Mouse (Mus musculus) limb, embryonic 14.5 days (tissue): ENCODE measurements around the gene Hoxa6. TPM values are rescaled to one million over a fixed set of nuclear protein-coding genes. Genes with fewer than 3 reads are reported as not detected.
A peak's percentile ranks its signal among the peaks of the same experiment; 100 is the strongest.

Experiments used
- ATAC-seq: fragments of 200-750 bp; cut with Nextera tagmentation; 2 replicates; pipeline ENCODE4 v1.8.0; 2017; ENCODE audit warnings: low read depth, moderate number of reproducible peaks, moderate TSS enrichment; ENCODE audit not compliant: low FRiP score
- DNase-seq: peaks from one replicate; pipeline ENCODE4 v3.0.0-alpha.2; 2015; ENCODE audit warnings: low spot score
- H3K27ac ChIP-seq: fragments of 300-500 bp; sonication (generic); replicated peaks from 2 replicates; pipeline ENCODE4 v1.5.1; 2014; ENCODE audit warnings: low read depth, mild to moderate bottlenecking, low read length, moderate library complexity, mixed read lengths
- H3K27me3 ChIP-seq: fragments of 300-500 bp; sonication (generic); 2 replicates; pipeline ENCODE4 v1.6.1; 2014; ENCODE audit warnings: low read length, mixed read lengths; ENCODE audit not compliant: control insufficient read depth, insufficient read depth
- H3K36me3 ChIP-seq: fragments of 300-500 bp; sonication (generic); 2 replicates; pipeline ENCODE4 v1.6.1; 2014; ENCODE audit warnings: mild to moderate bottlenecking, low read length, moderate library complexity, mixed read lengths; ENCODE audit not compliant: control insufficient read depth, insufficient read depth
- H3K4me1 ChIP-seq: fragments of 300-500 bp; sonication (generic); 2 replicates; pipeline ENCODE4 v1.6.1; 2014; ENCODE audit warnings: antibody characterized with exemption, low read length, mixed read lengths; ENCODE audit not compliant: control insufficient read depth, insufficient read depth
- H3K4me2 ChIP-seq: fragments of 300-500 bp; sonication (generic); replicated peaks from 2 replicates; pipeline ENCODE4 v1.6.1; 2014; ENCODE audit warnings: low read depth, mild to moderate bottlenecking, low read length, moderate library complexity; ENCODE audit not compliant: severe bottlenecking
- H3K4me3 ChIP-seq: fragments of 300-500 bp; sonication (generic); replicated peaks from 2 replicates; pipeline ENCODE4 v1.5.1; 2014; ENCODE audit warnings: low read length
- H3K9ac ChIP-seq: fragments of 300-500 bp; sonication (generic); 2 replicates; pipeline ENCODE4 v1.6.1; 2014; ENCODE audit warnings: mild to moderate bottlenecking, low read depth, low read length, moderate library complexity; ENCODE audit not compliant: severe bottlenecking
- H3K9me3 ChIP-seq: fragments of 300-500 bp; sonication (generic); 2 replicates; pipeline ENCODE4 v1.6.1; 2016; ENCODE audit warnings: low read length; ENCODE audit not compliant: control insufficient read depth
- POLR2A ChIP-seq: fragments of 200-500 bp; IDR thresholded peaks from 2 replicates; pipeline ENCODE4 v1.8.0; 2012; ENCODE audit warnings: inconsistent platforms, mild to moderate bottlenecking, moderate library complexity, borderline replicate concordance; ENCODE audit not compliant: insufficient read depth, insufficient read length; ENCODE audit errors: extremely low read depth
- WGBS: fragments of 180-500 bp; shearing (Covaris S2); extraction: QIAGEN DNeasy Blood & Tissue Kit; methylation state at CpG from one replicate; pipeline ENCODE4 v1.1.7; 2014; 5-methylcytosine and 5-hydroxymethylcytosine counted together
- polyA plus RNA-seq, 2 experiments: library from polyadenylated mRNA; depleted of rRNA in 1 of 2; stranded (reverse) in 1 of 2; unstranded in 1 of 2; fragments of >200 nt; fragmentation: Nextera tagmentation in 1 of 2; extraction: Ambion mirVana in 1 of 2; gene quantifications; 2 replicates each; pipeline versions ENCODE4 v1.2.1 to v1.2.3; 2012 to 2014

Gene Hoxa6
- polyA plus RNA-seq, 2 experiments: 0.66 to 3.9 TPM

- peaks cover 15% of the 10 kb centered on the region for H3K36me3 ChIP-seq
- no peaks in the 10 kb centered on the region for H3K9me3 ChIP-seq
- H3K4me2 ChIP-seq: no peak overlapping the region
- 8% methylated on average over 28 of the region's 28 CpGs for WGBS
- no peak overlapping the region for H3K27ac ChIP-seq
- H3K27me3 ChIP-seq: peaks cover 87% of the 10 kb centered on the region
- peaks cover 23% of the 10 kb centered on the region for H3K4me1 ChIP-seq
- no peak for ATAC-seq
- TF ChIP-seq POLR2A: no peak
- H3K9ac ChIP-seq: no peak overlapping the region
- no peak for DNase-seq
- no peak overlapping the region for H3K4me3 ChIP-seq
Observed at GRCm38 (mm10) chr6:52165441-52166370, 42.8 kb downstream of the Hoxa6 start.

DNA sequence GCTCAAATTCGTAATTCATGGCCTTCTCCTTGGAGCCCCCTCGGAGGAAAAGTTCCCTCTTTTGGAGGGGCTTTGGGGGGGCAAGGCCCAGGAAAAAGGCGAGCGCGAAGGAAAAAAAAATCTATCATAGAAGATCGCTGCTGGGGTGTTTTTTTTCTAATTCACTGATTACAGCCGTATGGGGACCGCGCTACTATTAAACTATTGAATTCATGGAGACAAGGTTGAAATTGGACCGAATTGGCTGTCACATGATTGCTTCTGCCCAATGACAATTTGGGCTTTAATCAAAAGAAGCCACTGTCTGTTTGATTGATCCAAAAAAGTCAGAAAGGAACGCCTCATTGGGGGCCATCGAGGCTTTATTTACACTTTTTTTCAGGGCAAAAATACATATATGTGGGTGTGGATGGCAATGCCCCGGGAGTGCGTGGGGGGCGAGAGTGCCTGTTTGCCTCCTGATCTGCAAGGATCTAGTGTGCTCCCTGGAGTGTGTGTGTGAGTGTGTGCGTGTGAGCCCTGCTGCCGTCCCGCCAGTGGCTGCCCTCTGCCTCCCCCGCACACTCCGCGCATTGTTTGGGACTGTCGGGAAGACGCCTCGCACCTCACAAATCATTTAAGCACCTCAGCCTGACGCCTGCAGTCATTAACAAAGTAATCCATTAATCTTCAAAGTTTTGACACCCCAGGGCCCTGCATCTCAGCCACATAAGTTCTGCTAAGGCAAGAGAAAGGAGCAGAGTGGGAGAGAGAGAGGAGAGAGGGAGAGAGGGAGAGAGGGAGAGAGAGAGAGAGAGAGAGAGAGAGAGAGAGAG is 43.7 kb downstream of the Hoxa6 start, which contains the start of gene Hoxa2:
Hoxa2 (minus strand) TSS at position 206 of the 815 bp plus-strand sequence.
- TF ChIP-seq POLR2A: no peak
- ATAC-seq (no peak), DNase-seq (no peak)

GRCm38 (mm10) chr6:52164051-52164625 is 44.4 kb downstream of the Hoxa6 start:
- Histone ChIP-seq H3K27ac (no peak overlapping the region), H3K4me2 (peak overlapping the region; percentile 40), H3K27me3 (peaks cover 88% of the 10 kb centered on the region), H3K9ac (no peak overlapping the region), H3K9me3 (no peaks in the 10 kb centered on the region), H3K4me3 (peak overlapping the region; percentile 27), H3K36me3 (peaks cover 5% of the 10 kb centered on the region; the same call in 1 of the 2 replicates), H3K4me1 (peaks cover 33% of the 10 kb centered on the region)
- DNase-seq (no peak), ATAC-seq (no peak)
- no peak for TF ChIP-seq POLR2A
- WGBS: 3% methylated on average over 39 of the region's 39 CpGs

More for the DNA sequence above, 43.7 kb downstream of the Hoxa6 start, which contains the start of gene Hoxa2:
- Histone ChIP-seq H3K9ac (no peak within 1 kb of the TSS), H3K9me3 (no peaks in the 10 kb centered on the region), H3K4me1 (peaks cover 29% of the 10 kb centered on the region), H3K27ac (no peak within 1 kb of the TSS), H3K4me2 (peak within 1 kb of the TSS; percentile 40), H3K4me3 (peak within 1 kb of the TSS; percentile 27), H3K36me3 (peaks cover 7% of the 10 kb centered on the region), H3K27me3 (peaks cover 87% of the 10 kb centered on the region)
- 3% methylated on average over 25 of the region's 25 CpGs for WGBS

- no peak for TF ChIP-seq POLR2A
- DNase-seq (no peak), ATAC-seq (no peak)
- H3K9me3 ChIP-seq: no peaks in the 10 kb centered on the region
- H3K4me1 ChIP-seq: peaks cover 33% of the 10 kb centered on the region
- no peak overlapping the region for H3K9ac ChIP-seq
- peaks cover 2% of the 10 kb centered on the region; the same call in 1 of the 2 replicates for H3K36me3 ChIP-seq
- H3K4me2 ChIP-seq: peak overlapping the region; percentile 40
- H3K27me3 ChIP-seq: peaks cover 86% of the 10 kb centered on the region
- H3K27ac ChIP-seq: no peak overlapping the region
- H3K4me3 ChIP-seq: 0 out of 2 replicates have a peak overlapping the region, but pooled peaks have one; percentile 3
- 25% methylated on average over 17 of the region's 17 CpGs for WGBS
Observed at GRCm38 (mm10) chr6:52163366-52164031, 45.0 kb downstream of the Hoxa6 start.
